Mouse (Mus musculus) liver, postnatal 0 days (tissue): ENCODE measurements around the gene Tuba1c. TPM values are rescaled to one million over a fixed set of nuclear protein-coding genes. Genes with fewer than 3 reads are reported as not detected.
A peak's percentile ranks its signal among the peaks of the same experiment; 100 is the strongest.

Source experiments
- ATAC-seq: fragments of 200-750 bp; cut with Nextera tagmentation; 2 replicates; pipeline ENCODE4 v1.8.0; 2017; ENCODE audit warnings: mild to moderate bottlenecking, moderate library complexity
- DNase-seq: peaks from one replicate; pipeline ENCODE4 v3.0.0-alpha.2; 2016
- H3K27ac ChIP-seq: fragments of 300-500 bp; sonication (generic); 2 replicates; pipeline ENCODE4 v1.5.1; 2014; ENCODE audit warnings: antibody characterized with exemption, moderate library complexity, mild to moderate bottlenecking, low read depth
- H3K27me3 ChIP-seq: fragments of 300-500 bp; sonication (generic); 2 replicates; pipeline ENCODE4 v1.6.1; 2014; ENCODE audit warnings: low read length, control low read depth, mixed read lengths; ENCODE audit not compliant: insufficient read depth
- H3K36me3 ChIP-seq: fragments of 300-500 bp; sonication (generic); replicated peaks from 2 replicates; pipeline ENCODE4 v1.6.1; 2014; ENCODE audit warnings: mild to moderate bottlenecking, control low read depth, low read length, moderate library complexity, mixed read lengths; ENCODE audit not compliant: insufficient read depth
- H3K4me1 ChIP-seq: fragments of 300-500 bp; sonication (generic); 2 replicates; pipeline ENCODE4 v1.6.1; 2014; ENCODE audit warnings: antibody characterized with exemption, mild to moderate bottlenecking, control low read depth; ENCODE audit not compliant: insufficient read depth
- H3K4me2 ChIP-seq: fragments of 300-500 bp; sonication (generic); 2 replicates; pipeline ENCODE4 v1.6.1; 2014; ENCODE audit warnings: low read depth, mild to moderate bottlenecking, low read length, moderate library complexity, mixed read lengths
- H3K4me3 ChIP-seq: fragments of 300-500 bp; sonication (generic); 2 replicates; pipeline ENCODE4 v1.5.1; 2014; ENCODE audit warnings: low read depth, low read length
- H3K9ac ChIP-seq: fragments of 300-500 bp; sonication (generic); replicated peaks from 2 replicates; pipeline ENCODE4 v1.6.1; 2014; ENCODE audit warnings: mild to moderate bottlenecking, moderate library complexity
- H3K9me3 ChIP-seq: fragments of 300-500 bp; sonication (generic); 2 replicates; pipeline ENCODE4 v1.6.1; 2016; ENCODE audit warnings: mild to moderate bottlenecking, control low read depth, low read length, mixed read lengths
- CTCF ChIP-seq: sonication (generic); IDR thresholded peaks from 2 replicates; pipeline ENCODE4 v1.5.1; 2016; ENCODE audit warnings: antibody characterized with exemption, low read depth
- EP300 ChIP-seq: IDR thresholded peaks from 2 replicates; pipeline ENCODE4 v1.6.1; 2016; ENCODE audit warnings: antibody characterized with exemption, low read depth, mild to moderate bottlenecking
- WGBS: fragments of 180-500 bp; shearing (Covaris S2); extraction: QIAGEN DNeasy Blood & Tissue Kit; methylation state at CpG from one replicate; pipeline ENCODE4 v1.1.7; 2014; ENCODE audit not compliant: insufficient replicate concordance; 5-methylcytosine and 5-hydroxymethylcytosine counted together
- microRNA-seq: library from miRNA; unstranded; fragments of <30 nt; microRNA quantifications from one replicate; pipeline ENCODE4, GENCODE M21; 2016
- polyA plus RNA-seq: library from polyadenylated mRNA; unstranded; fragments of >200 nt; fragmentation: Nextera tagmentation; extraction: Ambion mirVana; gene quantifications from 2 replicates; pipeline ENCODE4 v1.2.1, GENCODE M21; 2015

Tuba1c gene
- polyA plus RNA-seq, 1 experiment from 2014 or later: 152 TPM

- peak overlapping the region; percentile 32; the same call in 1 of the 2 replicates for H3K4me2 ChIP-seq
- no peak for TF ChIP-seq EP300
- no peak for TF ChIP-seq CTCF
- no peak for ATAC-seq
- DNase-seq: no peak
- no peaks in the 10 kb centered on the region for H3K9me3 ChIP-seq
- peaks cover 13% of the 10 kb centered on the region for H3K4me1 ChIP-seq
- H3K9ac ChIP-seq: no peak overlapping the region
- peaks cover 45% of the 10 kb centered on the region for H3K27me3 ChIP-seq
- H3K27ac ChIP-seq: no peak overlapping the region
- H3K4me3 ChIP-seq: no peak overlapping the region
- peaks cover 14% of the 10 kb centered on the region; the same call in 1 of the 2 replicates for H3K36me3 ChIP-seq
- 27% methylated on average over 19 of the region's 19 CpGs for WGBS
Observed at GRCm38 (mm10) chr15:99084618-99085017, 54.9 kb downstream of the Tuba1c start.

- no peaks in the 10 kb centered on the region for H3K9me3 ChIP-seq
- no peak for TF ChIP-seq EP300
- ATAC-seq: no peak
Observed at GRCm38 (mm10) chr15:99085997-99086396, 56.3 kb downstream of the Tuba1c start.

GRCm38 (mm10) chr15:99087253-99088075, 57.8 kb downstream of the Tuba1c start, which contains the start of gene C1ql4:
C1ql4 (minus strand) TSS chr15:99087817.
- H3K4me3 ChIP-seq: peak within 1 kb of the TSS; percentile 34
- H3K36me3 ChIP-seq: peaks cover 3% of the 10 kb centered on the region; the same call in 1 of the 2 replicates
- H3K4me2 ChIP-seq: peak within 1 kb of the TSS; percentile 53
- ATAC-seq (no peak; the same call in 1 of the 2 replicates), DNase-seq (peak; percentile 71)
- H3K9me3 ChIP-seq: no peaks in the 10 kb centered on the region
- peaks cover 13% of the 10 kb centered on the region for H3K4me1 ChIP-seq
- TF ChIP-seq CTCF (peak; percentile 71), EP300 (no peak)
- H3K9ac ChIP-seq: no peak within 1 kb of the TSS
- H3K27ac ChIP-seq: no peak within 1 kb of the TSS
- peaks cover 71% of the 10 kb centered on the region for H3K27me3 ChIP-seq
- 13% methylated on average over 60 of the region's 60 CpGs for WGBS

More at GRCm38 (mm10) chr15:99085997-99086396, 56.3 kb downstream of the Tuba1c start:
- H3K27ac ChIP-seq: no peak overlapping the region
- no peak overlapping the region for H3K9ac ChIP-seq
- no peak overlapping the region for H3K4me2 ChIP-seq
- no peak overlapping the region for H3K4me3 ChIP-seq
- no peak for DNase-seq
- peaks cover 13% of the 10 kb centered on the region for H3K4me1 ChIP-seq
- H3K36me3 ChIP-seq: peaks cover 10% of the 10 kb centered on the region; the same call in 1 of the 2 replicates
- 73% methylated on average over 4 of the region's 4 CpGs for WGBS
- H3K27me3 ChIP-seq: peaks cover 59% of the 10 kb centered on the region

Small RNA genes within 50 kb of the gene (microRNA-seq; reads per million reads assigned to microRNA genes)
- not detected for gene Mir6960

Other genes starting within 250 kb of the Tuba1c start
- gene Wnt1, start 240.0 kb upstream of the Tuba1c start, polyA plus RNA-seq: not detected in 2 replicates
- not detected in 2 replicates for gene Ddn, start 220.4 kb upstream of the Tuba1c start, polyA plus RNA-seq
- 42.0 and 47.4 TPM in 2 replicates for gene Prkag1, start 198.4 kb upstream of the Tuba1c start, polyA plus RNA-seq
- 3.0 and 3.6 TPM in 2 replicates for gene Kmt2d, start 158.7 kb upstream of the Tuba1c start, polyA plus RNA-seq
- gene Rhebl1, start 135.4 kb upstream of the Tuba1c start, polyA plus RNA-seq: 1.4 and 1.8 TPM in 2 replicates
- gene Dhh, start 131.4 kb upstream of the Tuba1c start, polyA plus RNA-seq: 0.07 TPM in 1 of 2 replicates, not detected in the other
- 4.9 and 5.1 TPM in 2 replicates for gene Lmbr1l, start 111.7 kb upstream of the Tuba1c start, polyA plus RNA-seq
- 389 and 423 TPM in 2 replicates for gene Tuba1b, start 95.3 kb upstream of the Tuba1c start, polyA plus RNA-seq
- gene Gm49450, start 76.3 kb upstream of the Tuba1c start, polyA plus RNA-seq: not detected in 2 replicates
- gene Tuba1a, start 76.2 kb upstream of the Tuba1c start, polyA plus RNA-seq: 28.1 and 28.7 TPM in 2 replicates
- gene Prph, start 25.3 kb downstream of the Tuba1c start, polyA plus RNA-seq: 0.53 and 0.85 TPM in 2 replicates
- gene Troap, start 44.7 kb downstream of the Tuba1c start, polyA plus RNA-seq: 5.6 and 6.7 TPM in 2 replicates
- 0.12 TPM in 1 of 2 replicates, not detected in the other for gene C1ql4, start 57.9 kb downstream of the Tuba1c start, polyA plus RNA-seq
- 28.2 and 29.6 TPM in 2 replicates for gene Dnajc22, start 63.3 kb downstream of the Tuba1c start, polyA plus RNA-seq
- gene Spats2, start 96.0 kb downstream of the Tuba1c start, polyA plus RNA-seq: 4.0 and 4.7 TPM in 2 replicates
- 0.05 and 0.07 TPM in 2 replicates for gene Kcnh3, start 195.0 kb downstream of the Tuba1c start, polyA plus RNA-seq
- gene Mcrs1, start 222.1 kb downstream of the Tuba1c start, polyA plus RNA-seq: 25.1 and 27.2 TPM in 2 replicates